Mouse (Mus musculus) cerebellum, adult 9-11 months (tissue): ENCODE results near the gene Atp9a.

ENCODE experiments used
- DNase-seq: peaks from one replicate; pipeline ENCODE4 v3.0.0; 2022

The Atp9a gene

DNA sequence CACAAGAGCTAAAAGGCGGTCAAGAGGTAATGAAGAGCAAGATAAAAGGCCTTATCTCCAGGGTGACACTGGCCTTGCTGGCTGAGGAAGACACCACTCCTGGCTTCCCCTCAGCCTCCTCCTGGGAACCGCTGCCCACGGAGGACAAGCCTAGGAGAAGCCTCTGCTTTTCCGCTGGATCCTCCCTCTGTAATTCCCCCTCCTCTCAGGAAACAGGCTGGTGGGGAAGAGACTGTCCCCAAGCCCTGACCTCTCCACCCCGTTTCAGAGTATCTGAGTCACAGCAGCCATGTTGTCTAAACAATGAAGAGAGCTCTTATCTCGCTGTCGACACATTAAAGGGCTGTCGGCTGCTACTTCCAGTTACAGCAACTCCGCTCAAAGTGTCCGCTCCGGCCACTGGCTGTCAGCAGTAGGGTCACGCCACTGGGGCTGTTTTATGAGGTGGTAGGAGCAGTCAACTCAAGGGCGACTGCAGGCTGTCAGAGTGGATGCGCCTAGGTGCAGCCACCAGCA lies 108.8 kb downstream of the Atp9a start:
- no peak for DNase-seq

DNA sequence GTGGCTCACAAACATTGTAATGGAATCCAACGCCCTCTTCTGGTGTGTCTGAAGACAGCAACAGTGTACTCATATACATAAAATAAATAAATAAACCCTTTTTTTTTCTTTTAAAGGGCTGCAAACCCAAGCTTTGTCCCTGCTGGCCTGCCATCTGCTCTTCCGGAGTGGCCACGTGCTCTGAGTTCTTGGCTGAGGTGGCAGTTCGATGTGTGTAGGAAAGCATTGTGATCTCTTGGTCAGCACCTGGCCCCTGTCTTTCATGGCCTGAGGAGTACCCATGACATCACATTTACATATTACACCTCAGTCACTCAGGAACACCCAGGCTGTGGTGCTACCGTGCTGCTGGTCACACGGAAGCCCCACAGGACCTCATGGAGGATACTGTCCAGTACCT lies 109.7 kb downstream of the Atp9a start:
- peak; percentile 54 for DNase-seq

DNA sequence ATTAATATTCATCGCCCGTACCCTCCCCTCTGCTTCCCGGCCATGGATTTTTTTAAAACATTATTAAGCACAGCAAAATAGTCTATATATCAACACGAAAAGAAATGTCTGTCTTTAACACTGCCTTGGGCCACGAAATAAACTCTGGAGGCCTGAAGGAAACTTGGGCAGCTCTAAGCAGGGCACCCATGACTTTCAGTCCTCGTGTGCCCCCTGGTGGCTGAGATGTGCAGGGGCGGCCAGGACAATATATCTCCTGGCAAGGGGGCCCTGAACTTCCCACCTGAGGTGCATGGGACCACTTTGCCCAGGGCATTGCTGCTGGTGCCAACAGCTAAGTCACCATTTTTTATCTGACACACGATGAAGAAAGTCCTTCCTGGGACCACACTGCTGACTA lies 113.4 kb downstream of the Atp9a start:
- peak; percentile 60 for DNase-seq

DNA sequence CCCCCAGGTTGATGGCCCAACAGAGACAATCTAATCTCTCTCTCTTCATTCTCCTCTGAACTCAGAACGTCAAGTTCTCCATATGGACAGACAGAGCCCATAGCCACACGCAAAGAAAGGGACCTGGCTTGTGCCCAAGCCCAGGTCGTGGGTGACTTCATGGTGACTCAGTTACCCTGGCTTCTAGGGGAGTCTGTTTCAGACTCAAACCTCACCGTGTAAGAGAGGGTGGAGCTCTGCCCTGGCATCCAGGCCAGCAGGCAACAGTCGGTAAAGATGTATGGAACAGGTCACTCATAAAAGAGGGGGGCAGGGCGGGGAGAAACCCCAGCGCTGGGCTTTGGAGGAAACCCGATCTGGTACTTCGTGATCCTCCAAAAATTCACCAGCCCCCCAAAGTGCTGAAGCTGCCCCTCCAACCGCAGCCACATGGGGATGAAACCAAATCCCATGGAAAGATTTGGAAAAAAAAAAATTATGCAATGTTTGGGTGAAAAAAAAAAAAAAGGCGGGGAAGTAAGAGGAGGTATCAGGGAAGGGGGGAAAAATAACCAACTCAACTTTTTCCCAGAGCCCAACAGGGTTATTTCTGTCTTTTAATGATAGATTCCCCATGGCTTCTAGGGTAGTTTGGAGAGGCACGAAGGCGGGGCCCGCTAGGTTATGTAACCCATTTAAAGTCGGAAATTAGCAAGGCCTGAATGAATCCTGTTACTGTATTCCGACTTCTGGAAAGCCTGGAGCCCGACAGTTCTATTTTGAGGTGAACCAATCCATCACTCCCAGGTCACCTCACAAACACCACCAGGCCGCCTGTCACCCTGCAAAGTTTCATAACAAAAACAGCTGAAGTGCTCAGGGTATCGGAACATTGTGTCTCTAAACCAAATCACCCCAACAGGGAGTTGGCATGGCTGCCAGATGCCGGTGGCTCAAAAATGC lies 114.1 kb downstream of the Atp9a start:
- DNase-seq = no peak

DNA sequence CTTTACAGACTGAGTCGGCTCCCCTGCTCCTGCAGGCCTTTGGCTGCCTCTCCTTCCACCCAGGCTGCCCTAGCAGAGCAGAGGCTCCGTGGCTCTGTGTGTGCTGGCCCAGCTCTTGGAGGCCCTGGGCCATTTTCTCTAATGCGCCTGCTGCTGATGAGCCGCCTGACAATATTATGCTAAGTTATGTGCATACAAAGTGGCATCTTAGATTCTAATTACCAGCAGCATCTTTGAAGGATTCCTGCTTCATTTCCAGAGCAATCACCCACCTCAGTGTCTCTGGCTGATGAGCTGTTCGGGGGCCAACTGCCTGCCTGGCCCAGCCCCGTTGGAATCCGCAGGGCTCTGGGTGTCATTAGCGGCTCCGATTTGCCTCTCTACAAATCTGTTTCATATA lies 115.8 kb downstream of the Atp9a start:
- DNase-seq = no peak

DNA sequence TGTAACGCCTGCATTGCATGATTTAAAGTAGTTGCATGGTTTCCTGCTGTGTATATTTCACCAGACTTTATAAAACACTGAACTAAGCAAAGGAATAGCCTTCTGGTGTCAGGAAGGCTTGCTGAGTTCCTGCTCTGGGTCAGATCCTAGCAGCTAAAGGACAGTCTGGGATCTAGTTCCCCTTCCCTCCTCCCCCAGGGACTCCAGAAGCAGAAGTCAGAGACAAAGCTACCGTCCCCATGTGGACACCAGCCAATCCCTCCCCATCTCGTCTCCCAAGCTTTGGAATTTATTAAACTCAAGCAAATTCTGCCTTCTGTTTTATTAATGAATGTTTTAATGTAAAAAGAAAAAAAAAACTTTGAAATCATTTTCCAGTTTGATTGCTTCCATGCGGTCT lies 117.1 kb downstream of the Atp9a start:
- no peak for DNase-seq

DNA sequence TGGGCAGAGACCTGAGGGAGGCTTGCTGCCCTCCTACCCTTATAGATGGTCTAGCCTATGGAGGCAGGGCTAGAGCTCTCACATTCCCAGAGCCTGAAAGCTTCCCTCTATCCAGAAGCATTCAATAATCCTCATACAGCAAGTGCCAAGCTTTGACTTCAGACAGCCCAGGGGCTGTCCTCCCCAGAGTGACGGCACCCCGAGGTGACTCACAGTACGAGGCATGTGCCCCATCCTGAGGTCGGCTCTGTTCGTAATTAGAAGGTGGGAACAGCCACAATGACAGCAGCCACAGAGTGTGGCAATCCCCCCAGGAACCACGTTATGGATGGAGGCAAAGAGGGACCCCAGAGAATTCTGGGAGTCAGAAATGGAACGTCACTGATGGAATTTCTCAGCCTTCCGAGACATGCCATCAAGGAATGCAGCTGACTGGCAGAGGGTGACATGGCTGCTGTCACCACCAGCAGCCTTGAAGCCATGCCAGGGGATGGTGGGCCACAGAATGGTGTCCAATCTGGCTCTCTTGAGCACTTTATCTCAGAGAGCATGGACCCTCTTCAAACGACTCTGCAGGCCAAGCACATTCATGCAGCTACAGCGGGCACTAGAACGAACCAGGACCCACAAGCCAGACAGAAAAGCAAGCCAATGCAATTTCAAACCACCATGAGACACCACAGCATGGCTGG lies 121.0 kb downstream of the Atp9a start:
- DNase-seq = no peak

DNA sequence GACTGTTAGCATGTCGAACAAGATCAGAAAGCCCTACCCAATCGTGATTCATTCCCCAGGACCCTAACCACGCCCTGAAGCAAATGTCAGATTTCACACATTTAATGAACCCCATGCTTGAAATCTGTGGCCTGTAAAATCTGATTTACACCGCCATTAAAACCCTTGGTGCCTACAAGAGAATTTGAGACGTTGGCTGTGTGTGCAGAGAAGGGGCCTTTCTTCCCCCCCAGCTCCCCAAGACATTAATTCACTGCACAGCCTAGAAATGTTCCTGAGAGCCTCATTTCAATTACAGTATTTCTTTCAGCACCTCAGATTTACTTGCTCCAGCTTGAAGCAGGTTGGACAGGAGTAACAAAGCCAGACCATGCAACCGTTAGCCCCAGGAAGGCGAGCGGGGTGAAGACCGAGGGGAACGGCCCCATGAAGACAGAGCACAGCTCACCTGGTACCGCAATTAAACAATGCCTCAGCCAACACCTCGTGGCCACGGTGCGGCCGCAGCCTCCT lies 123.9 kb downstream of the Atp9a start:
- DNase-seq = no peak

DNA sequence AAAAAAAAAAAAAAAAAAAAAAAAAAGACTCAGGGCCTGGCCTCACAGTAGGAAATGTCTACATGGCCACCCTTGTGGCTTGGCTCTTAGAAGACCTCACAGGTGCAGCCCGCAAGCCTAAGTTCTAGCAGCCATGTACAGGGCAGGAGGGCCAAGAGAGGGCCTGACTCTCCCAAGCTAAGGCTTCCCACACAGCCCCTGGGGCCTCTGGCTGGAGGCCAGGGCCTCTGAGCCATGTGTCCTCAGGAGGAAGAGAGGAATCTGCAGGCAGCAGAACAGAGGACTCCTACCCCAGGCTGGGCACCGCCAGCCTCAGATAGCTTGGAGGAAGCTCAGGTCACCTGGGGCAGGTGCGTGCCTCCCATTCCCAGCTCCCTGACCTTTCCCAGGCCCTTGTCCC lies 127.0 kb downstream of the Atp9a start:
- DNase-seq = no peak

DNA sequence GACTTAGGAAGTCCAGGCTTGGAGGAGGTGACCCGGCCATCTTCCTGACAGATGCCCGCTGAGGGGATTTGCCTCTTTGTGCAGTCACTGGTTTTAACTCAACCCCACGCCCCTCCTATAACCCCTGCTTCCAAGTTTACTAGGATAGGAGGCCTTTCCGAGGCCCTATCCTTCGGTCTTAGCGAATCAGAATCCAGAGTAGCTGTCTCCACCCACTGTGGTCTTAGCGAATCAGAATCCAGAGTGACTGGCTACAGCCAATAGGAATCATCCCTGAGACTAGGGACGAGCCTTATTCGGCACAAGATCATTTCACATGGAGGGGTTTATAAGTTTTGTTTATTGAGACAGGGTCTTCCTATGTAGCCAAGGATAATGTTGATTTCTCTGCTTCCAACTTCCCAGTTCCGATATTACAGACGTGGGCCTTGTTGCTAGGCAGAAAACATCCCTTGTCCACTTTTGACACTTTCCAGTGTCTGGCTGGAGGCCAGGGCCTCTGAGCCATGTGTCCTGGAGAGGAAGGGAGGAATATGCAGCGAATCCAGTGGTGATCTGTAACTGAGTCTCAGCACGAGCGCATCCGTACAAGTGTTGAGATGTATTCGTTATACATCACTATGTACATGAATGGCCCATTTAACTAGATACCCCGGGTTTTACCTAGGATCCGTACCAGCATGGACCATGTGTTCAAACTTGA lies 127.9 kb downstream of the Atp9a start:
- no peak for DNase-seq

DNA sequence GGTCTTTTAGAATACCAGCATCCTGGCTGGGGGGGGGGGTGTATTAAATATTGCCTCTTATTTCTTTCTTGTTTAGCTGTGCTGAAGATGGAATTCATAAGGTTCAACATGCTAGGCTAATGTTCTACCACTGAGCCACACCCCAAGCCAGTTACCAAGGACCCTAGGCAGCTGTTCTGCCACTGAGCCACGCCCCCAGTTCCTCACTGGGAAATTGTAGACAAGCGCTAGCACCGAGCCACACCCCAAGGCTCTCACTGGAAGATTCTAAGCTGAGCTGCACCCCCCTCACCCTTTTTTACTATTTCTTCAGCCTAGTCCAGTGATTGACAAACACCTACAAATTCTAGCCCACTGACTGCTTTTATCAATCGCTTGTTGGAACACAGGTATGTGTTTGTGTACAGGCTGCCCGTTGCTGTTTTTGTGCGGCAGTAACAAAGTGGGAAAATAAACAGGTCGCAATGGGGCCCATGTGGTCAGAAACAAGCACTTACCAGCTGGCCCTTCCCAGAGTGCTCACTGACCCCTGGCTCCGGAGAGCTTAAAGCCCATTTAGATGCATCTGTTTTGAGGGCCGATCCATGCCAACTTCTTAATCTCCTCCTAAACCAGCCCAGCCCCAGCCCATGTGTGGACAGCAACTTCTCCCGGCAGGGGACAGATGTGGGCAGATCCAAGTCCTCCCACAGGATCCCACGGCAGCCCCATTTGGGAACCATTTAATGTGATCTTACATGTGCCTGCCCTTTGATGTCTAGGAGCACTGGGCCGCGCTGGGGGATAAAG lies 128.9 kb downstream of the Atp9a start:
- no peak for DNase-seq

DNA sequence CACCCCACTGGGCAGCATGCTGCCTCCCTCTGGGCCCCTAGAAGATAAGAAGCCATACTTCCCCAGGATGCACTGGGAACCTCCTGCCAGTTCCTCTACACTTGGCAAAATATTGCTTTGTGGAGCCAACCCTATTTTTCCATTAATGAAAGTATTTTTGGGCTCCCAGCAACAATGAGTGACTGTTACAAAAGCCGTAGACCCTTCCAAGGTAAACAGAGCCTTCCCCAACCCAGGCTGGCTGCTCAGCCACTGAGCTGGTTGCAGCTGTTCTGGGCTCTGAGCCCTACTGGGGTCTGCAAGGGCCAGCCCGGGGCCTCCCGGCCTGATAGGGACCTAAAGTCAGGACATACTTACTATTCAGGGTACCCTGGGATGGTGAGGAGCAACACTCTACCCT lies 131.3 kb downstream of the Atp9a start:
- no peak for DNase-seq

DNA sequence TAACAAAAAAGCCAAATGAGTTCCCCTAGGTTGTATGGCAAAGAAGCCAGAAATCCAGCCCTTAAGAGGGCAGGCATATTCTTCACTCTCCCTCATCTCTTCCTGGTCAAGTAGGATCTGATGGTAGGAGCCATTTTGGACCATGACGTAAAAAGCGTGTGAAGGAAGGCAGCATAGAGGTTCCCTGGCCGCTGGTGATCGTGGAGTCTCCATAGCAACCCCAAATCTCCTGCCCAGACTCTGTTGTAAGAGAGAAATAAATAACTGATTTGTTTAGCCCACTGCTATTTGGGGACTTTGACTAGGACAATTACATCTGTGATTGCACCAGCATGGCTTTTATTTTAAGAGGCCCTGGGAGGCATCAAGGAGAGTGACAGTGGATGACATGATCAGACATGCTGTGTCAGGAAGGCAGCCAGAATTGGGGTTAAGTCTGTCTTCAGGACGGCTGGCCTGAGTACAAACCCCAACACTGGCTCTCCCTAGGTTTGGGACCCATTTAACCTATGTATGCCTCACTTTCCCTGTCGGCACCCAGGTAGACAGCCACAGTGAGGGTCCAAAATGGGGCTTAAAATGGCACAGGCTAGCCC lies 132.5 kb downstream of the Atp9a start:
- no peak for DNase-seq

DNA sequence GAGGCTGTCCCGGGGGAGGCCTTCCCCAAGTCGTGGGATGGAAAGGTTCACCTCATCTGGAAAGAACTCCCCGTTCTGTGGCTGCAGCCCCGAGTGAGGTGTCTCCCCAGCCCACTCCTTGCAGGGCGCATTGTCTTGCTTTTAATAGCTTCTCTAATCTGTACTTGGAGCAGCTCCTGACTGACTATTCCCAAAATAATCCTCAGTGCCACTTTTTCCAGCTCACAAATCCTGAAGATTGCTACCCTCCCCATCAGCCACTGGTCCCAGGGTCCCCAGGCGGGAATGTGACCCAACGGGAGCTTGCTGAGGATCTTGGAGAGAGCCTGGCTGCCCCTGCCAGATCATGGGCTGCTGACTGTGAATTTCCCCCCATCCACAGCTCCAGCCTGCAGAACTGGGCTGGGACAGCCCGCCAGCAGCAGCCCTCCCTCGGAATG lies 134.1 kb downstream of the Atp9a start:
- no peak for DNase-seq

DNA sequence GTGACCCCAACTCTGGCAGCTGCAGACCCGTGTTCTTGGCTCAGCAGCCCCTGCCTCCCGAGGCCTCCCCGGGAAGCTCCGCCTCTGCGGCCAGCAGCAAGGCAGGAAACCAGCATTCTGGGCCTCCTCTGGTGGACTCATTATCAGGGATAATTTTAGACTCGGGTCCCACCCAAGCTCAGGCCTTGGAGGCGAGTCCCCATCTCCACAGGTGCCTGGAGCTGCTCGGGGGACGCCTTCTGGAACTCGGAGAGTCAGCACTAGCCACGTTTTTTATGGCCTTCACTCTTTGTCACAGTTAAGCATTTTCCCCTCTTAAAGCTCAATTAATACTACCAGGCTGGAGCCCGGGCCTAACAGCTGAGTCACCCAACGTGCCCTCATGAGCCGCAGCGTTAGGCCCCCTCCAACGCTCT lies 137.5 kb downstream of the Atp9a start:
- no peak for DNase-seq

DNA sequence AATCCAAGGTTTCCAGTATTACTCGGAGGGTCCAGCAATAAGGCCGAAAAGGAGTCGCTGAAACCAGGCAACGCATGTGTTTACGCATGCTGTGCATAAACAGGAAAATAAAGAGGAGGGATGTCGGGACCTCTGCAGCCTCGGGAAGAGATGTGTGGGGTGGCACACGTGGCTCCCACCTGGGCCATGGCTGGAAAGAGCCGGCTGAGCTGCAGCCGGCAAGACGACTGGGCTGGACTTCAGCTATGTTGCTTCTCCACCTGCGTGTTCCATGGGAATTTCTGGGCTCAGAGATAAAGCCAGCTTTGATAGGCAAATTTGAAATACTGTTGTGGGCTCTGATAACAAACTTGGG lies 139.8 kb downstream of the Atp9a start:
- no peak for DNase-seq

DNA sequence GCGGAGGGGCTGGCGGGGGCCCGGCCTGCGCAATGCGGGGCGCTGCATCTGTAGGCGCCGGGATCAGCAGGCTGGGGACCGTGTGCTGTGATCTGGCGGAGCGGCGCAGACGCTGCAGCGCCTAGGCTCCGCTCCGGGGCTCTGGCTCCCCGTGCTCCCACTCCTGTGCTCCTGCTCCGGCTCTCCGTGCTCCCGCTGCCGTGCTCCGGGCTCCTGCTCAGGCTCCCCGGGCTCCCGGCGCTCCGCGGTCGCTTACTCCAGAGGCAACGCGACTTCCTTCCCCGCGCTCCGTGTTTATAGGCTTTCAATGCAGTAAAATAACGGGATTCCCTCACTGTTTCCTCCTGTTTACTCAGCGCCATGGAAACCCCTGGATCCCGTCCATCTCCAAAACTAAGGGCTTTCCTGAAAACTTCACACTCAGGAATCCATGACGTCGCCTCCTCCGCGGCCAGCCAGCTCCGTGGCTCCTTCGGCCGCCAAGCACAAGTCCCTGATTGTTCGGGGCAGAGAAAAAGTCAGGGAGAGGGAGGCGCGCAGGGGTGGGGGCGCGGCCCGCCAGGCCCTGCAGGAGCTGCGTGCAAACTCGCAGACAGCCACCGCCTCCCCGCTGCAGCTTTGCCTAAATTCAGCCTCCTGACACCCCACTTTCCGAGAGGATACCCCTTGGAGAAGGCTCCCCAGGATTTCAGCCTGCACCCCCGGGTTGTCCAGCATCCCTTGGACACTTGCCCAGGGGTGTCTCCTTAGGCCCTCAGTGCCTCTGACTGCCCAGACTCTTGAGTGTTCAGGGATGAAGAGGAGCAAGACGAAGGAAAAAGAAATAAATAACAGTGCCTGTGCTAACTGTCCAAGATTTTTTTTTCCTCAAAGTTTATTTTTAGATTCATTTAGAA lies 140.5 kb downstream of the Atp9a start, which contains the start of gene Nfatc2:
Gene Nfatc2 (minus strand): TSS at position 167 of the 896 bp plus-strand sequence.
- peak; percentile 62 for DNase-seq

DNA sequence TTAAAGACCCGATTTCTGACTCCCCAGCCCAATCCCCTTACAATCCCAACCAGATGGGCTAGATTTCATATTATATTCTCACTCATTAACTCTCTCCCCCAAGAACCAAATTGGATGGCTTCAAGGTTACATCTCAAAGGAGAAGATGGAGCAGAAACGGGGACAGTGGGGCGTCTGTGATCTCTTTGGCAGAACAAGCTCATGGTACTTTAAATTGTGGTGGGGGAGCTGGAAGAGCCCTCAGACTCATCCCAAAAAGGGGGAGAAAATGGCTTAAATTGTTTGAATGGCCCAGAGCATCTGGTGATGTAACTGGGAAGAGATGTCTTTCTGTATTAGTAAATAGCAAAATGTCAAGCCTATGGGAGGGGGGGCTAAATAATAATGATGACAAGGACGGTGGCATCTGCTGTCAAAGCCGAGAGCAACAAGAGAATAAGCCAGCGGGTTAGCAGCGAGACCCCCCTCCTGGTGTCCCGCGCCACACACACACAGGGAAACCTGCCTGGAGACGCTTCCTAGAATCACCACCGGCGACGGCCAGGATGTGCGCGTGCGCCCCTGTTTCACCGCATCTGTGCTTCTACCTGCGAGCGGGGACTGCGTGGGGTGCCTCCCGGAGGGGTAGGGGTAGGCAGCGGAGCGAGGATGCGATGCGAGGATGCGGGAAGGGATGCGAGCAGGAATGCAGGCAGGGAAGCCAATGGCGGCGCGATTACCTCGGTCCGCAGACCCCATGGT lies 141.3 kb downstream of the Atp9a start:
- peak; percentile 45 for DNase-seq

DNA sequence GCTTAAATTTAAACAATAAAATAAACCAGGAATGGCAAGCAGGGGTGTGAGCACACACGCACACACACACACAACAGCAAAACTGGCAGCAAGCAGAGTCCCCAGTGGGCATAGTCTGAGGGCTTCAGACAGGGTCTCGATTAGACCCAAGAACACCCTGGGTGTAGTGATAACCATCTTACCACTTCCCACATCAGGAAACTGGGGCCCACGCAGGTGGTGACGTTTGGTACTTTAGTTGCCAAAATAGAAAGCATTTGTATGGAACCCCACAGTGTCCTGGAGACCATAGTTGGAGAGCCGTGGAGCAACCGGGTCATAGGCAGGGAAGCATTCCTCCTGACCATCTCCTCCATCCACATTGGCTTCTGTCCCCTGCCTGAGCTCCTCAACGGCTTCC lies 146.5 kb downstream of the Atp9a start:
- DNase-seq = no peak

DNA sequence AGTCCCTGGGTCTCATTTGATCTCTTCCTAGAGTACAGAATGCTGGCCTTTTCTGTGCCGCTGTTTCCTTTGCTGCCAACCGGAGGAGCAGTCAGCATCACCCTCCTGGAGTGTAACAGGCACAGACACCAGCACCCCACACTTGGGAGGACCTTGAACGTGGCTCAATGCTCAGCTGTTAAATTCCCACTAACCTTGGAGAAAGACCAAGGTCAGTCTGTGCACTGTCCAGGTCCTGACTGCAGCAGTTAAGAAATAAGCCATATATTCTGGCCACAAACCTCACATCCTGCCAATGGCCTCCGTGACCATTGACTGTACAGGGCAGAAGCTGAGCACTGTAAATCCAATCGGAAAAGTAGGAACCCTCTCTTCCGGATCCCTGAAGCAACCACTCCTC lies 148.5 kb downstream of the Atp9a start:
- no peak for DNase-seq
